Mouse (Mus musculus) kidney, postnatal 36 days (tissue): ENCODE measurements around the gene Vac14.

Experiments used
- DNase-seq, 2 experiments: peaks; one replicate each; pipeline ENCODE4 v3.0.0; 2021 to 2022; ENCODE audit warnings: mixed read lengths in 2 of 2

The Vac14 gene

DNA sequence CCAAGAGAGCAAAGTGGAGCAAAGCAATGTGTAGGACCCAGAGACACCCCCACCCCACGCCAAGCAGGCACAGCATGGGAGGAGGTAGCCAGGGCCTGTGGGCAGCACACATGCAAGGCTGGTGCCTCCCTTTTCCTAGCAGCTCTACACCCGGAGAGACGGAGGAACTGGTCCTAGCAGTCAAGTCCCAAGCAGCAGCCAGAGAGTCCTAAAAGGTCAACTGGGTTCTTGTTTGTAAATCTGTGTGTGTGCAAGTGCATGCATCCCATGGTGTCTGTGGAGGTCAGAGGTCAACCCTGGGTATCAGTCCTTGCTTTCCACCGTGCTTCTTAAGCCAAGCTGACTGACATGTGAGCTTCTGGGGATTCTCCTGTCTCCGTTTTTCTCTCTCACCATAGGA is 75.8 kb downstream of the Vac14 start:
- no peak for DNase-seq

- DNase-seq, result no peak
These were observed 76.4 kb downstream of the Vac14 start for GRCm38 (mm10) chr8:110694826-110695225.

GRCm38 (mm10) chr8:110695431-110695830 is 77.0 kb downstream of the Vac14 start:
- no peak for DNase-seq

DNA sequence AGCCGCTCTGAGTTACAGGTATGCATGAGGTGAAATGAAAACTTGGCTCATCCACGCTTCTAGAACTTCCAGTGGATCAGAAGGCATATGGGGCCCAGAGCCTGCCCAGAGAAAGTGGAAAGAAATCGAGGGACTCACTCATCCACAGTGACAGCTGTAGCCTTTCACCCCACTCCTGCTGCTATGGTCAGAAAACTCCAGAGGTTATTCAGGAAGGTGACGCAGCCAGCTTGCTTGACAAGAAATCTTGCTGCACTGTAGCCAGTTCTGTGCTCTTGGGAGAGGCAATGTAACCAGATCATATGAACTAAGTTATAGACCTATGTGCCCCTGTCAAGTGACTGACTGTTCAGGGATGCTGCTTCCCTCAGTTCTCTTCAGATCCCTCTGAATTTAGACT is 77.7 kb downstream of the Vac14 start:
- DNase-seq, result no peak

DNA sequence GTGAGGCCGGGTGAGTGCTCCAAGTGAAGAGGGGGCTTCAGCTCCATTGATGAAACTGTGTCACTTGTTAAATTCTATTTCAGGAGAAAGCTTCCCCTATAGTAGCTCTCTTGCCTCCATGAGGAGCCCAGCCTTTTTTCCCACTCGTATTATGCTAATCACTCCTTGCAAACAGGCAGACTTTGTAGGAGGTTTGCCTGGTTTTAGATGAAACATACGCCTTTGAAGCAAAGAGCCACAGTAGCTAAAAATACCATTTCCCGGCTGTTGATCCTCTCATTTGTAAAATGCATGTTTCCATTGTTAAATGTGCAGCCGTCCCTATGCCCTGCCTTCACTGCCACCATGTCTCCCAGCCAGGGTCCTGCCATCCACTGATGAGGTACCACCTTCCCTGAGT is 79.2 kb downstream of the Vac14 start:
- DNase-seq, result no peak

DNA sequence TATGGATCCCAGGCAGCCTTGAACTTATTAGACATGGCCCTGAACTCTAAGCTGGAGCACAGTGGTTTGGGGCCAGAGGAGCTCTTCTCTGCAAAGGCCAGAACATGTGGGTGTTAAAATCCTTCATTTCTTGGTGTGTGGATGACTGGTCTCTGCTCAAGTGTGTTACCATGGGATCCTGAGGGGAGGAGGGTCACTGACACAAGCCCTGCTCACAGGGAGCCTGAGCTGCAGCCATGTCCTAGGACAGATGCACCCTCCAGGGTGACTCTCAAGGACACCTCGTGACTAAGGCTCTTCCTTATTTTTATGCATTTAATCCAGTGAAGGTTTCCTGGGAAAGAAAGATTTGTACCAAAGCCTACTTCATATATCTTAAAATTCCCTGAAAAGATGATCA is 79.7 kb downstream of the Vac14 start:
- DNase-seq, result no peak

DNA sequence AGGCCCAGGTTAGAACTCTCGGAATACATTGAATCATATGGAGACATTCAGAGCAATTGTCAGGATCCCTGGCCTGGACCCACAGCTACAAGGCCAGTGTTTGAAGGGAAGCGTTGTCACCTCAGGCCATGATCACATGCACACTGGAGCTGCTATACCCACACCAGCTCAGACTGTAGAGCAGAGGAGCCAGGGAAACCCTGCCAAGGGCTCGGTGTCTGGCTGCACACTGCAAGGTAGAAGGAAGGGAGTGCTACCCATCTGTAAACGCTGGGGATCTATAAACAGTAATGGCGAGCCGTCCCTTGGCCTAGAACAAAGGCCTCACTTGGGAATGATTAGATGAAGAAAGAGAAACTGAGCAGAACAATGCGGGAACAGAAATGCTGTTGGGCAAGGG is 81.1 kb downstream of the Vac14 start:
- no peak for DNase-seq

- DNase-seq, result no peak
These were observed 82.2 kb downstream of the Vac14 start for GRCm38 (mm10) chr8:110700561-110700960.

GRCm38 (mm10) chr8:110702636-110703459 is 84.5 kb downstream of the Vac14 start:
- peak in 1 of 2 experiments; percentile 24 for DNase-seq

- no peak for DNase-seq
These were observed 85.2 kb downstream of the Vac14 start for GRCm38 (mm10) chr8:110703460-110704061.

- no peak for DNase-seq
These were observed 85.7 kb downstream of the Vac14 start for GRCm38 (mm10) chr8:110704103-110704502.

DNA sequence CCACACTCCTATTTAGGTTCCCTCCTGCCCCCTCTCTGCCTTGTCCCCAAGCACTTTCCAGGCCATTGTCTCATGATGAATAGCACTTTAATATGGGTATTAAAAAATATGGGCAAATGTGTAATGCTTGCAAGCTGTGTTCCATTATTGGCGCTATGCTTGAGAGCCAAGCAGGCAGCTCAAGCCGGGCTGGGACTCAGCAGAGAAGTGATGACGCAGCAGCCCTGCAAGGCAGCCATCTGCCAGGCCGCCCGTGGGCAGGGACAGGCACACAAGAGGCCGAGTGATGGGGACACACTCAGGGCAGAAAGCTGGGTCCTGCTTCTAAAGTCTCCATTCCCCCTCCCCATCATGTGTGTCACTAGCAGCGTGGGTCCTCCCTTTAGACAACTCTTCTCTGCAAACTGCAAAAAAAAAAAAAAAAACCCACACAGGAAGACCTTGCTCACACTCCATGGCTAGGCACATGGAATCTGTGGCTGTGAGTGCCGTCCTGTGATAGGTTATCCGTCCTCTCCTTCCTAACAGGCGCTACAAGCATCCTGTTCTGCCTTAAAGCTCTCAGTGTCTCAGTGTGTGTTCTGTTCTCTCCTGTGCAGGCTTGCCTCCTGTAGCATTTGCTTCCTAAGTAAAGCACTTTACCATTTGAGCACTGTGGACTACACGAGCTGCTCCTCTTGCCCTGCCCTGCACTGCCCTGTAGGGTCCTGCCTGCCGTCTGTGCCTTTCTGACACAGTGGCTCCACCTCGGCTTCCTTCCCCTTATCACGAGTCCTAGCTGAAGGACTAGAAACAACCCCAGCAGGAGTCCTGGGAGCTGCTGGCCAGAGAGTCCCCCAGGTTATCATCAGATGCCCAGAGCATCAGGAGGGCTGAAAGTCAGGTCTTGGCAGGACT is 87.3 kb downstream of the Vac14 start:
- DNase-seq, result no peak

GRCm38 (mm10) chr8:110706288-110706870 is 88.0 kb downstream of the Vac14 start:
- no peak for DNase-seq

DNA sequence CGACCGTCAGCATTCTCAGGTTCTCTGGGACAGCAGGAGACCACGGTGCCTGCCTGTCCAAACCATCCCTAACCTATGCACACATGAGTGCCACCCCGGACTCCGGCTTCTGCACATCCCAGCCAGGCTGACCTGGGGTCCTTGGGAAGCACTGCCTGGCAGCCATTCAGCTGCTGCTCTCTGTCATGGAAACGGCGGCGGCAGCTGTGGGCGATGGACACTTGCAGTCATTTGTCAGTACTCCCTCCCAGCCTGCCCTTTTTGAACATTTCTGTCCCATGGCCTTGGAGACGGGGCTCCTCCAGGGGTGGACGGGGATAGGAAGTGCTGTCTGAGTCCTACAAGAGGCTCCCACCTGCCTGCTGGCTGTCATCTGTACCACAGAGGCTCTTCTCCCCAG is 90.0 kb downstream of the Vac14 start:
- DNase-seq, result no peak

DNA sequence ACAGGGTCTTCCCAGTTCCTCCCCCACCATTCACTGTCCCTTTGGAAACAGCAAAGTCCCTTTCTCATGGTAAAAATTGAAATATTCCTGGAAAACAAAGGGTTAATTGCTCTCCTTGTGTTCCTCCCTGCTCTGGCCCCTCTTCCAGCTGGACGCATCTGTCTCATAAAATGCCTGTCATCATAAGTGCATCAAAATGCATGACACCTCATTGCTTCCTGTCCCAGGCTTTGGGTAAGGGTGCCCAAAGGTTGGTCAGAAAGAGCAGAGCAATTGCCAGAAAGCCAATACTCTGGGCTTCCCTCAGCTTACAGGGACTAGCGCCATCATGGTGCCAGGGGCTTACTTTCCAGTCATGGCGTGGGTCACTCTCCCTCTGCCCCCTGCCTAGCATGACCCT is 92.2 kb downstream of the Vac14 start:
- DNase-seq, result no peak

GRCm38 (mm10) chr8:110711271-110711934 is 93.0 kb downstream of the Vac14 start:
- DNase-seq, result peak; percentile 65 to 78

DNA sequence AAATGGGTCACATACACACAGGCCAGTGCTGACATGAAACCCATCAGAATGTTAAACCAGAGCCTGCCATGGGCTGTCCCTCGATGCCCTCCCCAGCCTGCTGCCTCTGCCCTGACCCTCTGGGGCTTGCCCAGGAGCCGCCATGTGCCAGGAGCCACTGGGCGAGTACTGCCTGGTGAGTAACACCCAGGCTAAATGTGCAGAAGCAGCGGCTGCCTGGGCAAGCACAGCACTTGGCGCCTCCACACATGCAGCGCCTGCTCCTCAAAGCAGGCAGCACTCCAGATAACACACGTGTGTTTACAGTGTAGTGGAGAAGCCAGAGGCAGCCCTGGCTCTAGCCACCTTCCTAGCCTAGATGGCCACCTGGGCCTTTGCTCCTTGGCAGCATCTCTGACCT is 94.7 kb downstream of the Vac14 start:
- DNase-seq, result no peak

- no peak for DNase-seq
These were observed 96.6 kb downstream of the Vac14 start for GRCm38 (mm10) chr8:110714827-110715519.

DNA sequence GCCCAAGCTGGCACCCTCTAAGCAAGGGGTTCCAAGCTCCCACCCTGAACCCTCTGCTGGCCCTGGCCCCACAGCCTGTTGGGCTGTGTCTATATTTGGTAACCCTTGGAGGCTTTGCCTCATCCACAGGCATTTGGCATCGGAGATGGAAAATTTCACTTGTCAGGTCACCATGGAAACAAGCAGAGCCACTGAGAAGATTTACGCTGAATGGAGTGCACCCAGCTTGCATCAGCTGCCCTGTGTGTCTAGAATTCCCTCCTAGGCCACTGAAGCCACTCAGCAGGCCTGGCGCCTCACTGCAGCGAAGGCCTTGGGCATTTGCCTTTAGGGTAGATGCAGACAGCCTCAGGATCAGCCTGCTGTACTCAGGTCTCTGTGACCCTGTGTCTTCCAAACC is 97.7 kb downstream of the Vac14 start:
- peak; percentile 56 to 83 for DNase-seq

GRCm38 (mm10) chr8:110717131-110717530 is 98.7 kb downstream of the Vac14 start:
- DNase-seq, result no peak

- no peak for DNase-seq
These were observed 100.0 kb downstream of the Vac14 start for GRCm38 (mm10) chr8:110718209-110718968.
